Mouse (Mus musculus) lung, embryonic 14.5 days (tissue): ENCODE measurements around the gene Ascl5. TPM values are rescaled to one million over a fixed set of nuclear protein-coding genes. Genes with fewer than 3 reads are reported as not detected.

Experiments
- ATAC-seq: fragments of 200-750 bp; cut with Nextera tagmentation; 2 replicates; pipeline ENCODE4 v1.8.0; 2017; ENCODE audit warnings: mild to moderate bottlenecking, moderate TSS enrichment, moderate library complexity; ENCODE audit not compliant: insufficient read depth
- DNase-seq: peaks from one replicate; pipeline ENCODE4 v3.0.0-alpha.2; 2015
- H3K27ac ChIP-seq: fragments of 300-500 bp; sonication (generic); 2 replicates; pipeline ENCODE4 v1.5.1; 2014; ENCODE audit warnings: low read depth, mild to moderate bottlenecking, moderate library complexity
- H3K27me3 ChIP-seq: fragments of 300-500 bp; sonication (generic); 2 replicates; pipeline ENCODE4 v1.6.1; 2014; ENCODE audit warnings: low read length, control low read depth; ENCODE audit not compliant: insufficient read depth
- H3K36me3 ChIP-seq: fragments of 300-500 bp; sonication (generic); 2 replicates; pipeline ENCODE4 v1.6.1; 2014; ENCODE audit warnings: control low read depth; ENCODE audit not compliant: insufficient read depth
- H3K4me1 ChIP-seq: fragments of 300-500 bp; sonication (generic); 2 replicates; pipeline ENCODE4 v1.6.1; 2014; ENCODE audit warnings: antibody characterized with exemption, control low read depth; ENCODE audit not compliant: insufficient read depth
- H3K4me2 ChIP-seq: fragments of 300-500 bp; sonication (generic); 2 replicates; pipeline ENCODE4 v1.6.1; 2014; ENCODE audit warnings: mild to moderate bottlenecking
- H3K4me3 ChIP-seq: fragments of 300-500 bp; sonication (generic); 2 replicates; pipeline ENCODE4 v1.5.1; 2014; ENCODE audit warnings: low read depth, low read length
- H3K9ac ChIP-seq: fragments of 300-500 bp; sonication (generic); 2 replicates; pipeline ENCODE4 v1.6.1; 2014
- H3K9me3 ChIP-seq: fragments of 300-500 bp; sonication (generic); 2 replicates; pipeline ENCODE4 v1.6.1; 2016; ENCODE audit warnings: low read depth, low read length, control low read depth
- CTCF ChIP-seq: IDR thresholded peaks from 2 replicates; pipeline ENCODE4 v1.5.1; 2016; ENCODE audit warnings: antibody characterized with exemption, low read depth
- WGBS: fragments of 180-500 bp; shearing (Covaris S2); extraction: QIAGEN DNeasy Blood & Tissue Kit; methylation state at CpG from one replicate; pipeline ENCODE4 v1.1.7; 2014; 5-methylcytosine and 5-hydroxymethylcytosine counted together
- polyA plus RNA-seq: library from polyadenylated mRNA; unstranded; fragments of >200 nt; fragmentation: Nextera tagmentation; extraction: Ambion mirVana; gene quantifications from 2 replicates; pipeline ENCODE4 v1.2.1, GENCODE M21; 2014

The Ascl5 gene
- polyA plus RNA-seq, 1 experiment from 2014 or later, result not detected

DNA sequence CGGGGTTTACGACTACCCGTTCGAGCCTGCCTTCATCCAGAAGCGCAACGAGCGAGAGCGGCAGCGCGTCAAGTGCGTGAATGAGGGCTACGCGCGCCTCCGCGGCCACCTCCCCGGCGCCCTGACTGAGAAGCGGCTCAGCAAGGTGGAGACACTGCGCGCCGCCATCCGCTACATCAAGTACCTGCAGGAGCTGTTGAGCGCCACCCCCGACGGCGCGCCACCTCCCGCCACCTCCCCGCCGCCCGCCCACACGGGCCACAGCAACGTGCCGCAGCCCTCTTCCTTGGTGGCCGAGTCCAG is 360 bp downstream of the Ascl5 start:
- H3K36me3 ChIP-seq, result no peaks in the 10 kb centered on the region
- H3K9ac ChIP-seq, result no peak overlapping the region
- H3K4me3 ChIP-seq, result peak overlapping the region; percentile 28
- ATAC-seq (peak; percentile 29; the same call in 1 of the 2 replicates), DNase-seq (peak; percentile 34)
- H3K27ac ChIP-seq, result no peak overlapping the region
- peak overlapping the region; percentile 55 for H3K4me2 ChIP-seq
- TF ChIP-seq CTCF, result no peak
- no peaks in the 10 kb centered on the region for H3K4me1 ChIP-seq
- under 1% methylated on average over 36 of the region's 36 CpGs for WGBS
- no peaks in the 10 kb centered on the region for H3K9me3 ChIP-seq
- H3K27me3 ChIP-seq, result peaks cover 32% of the 10 kb centered on the region

DNA sequence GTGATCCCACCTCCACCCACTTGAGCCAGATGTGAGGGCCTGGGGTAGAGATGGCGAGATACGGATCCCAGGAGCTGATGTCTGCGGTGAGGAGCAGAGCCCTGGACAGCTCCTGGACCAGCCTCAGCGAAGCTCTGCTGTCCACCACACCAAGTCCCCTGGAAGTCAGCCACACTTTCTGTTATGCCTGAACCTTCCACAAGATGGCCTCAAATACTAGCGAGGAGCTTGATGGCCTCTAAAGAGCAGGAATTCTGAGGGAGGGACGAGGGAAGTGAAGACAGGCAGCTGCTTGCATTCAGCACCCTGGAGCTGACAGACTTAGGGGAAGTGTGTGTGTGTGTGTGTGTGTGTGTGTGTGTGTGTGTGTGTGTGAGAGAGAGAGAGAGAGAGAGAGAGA is 861 bp downstream of the Ascl5 start:
- Histone ChIP-seq H3K27ac (no peak overlapping the region), H3K4me2 (peak overlapping the region; percentile 55), H3K9ac (no peak overlapping the region), H3K4me3 (peak overlapping the region; percentile 28; the same call in 1 of the 2 replicates), H3K27me3 (peaks cover 32% of the 10 kb centered on the region), H3K9me3 (no peaks in the 10 kb centered on the region), H3K36me3 (no peaks in the 10 kb centered on the region), H3K4me1 (no peaks in the 10 kb centered on the region)
- DNase-seq (peak; percentile 97), ATAC-seq (peak; percentile 85)
- under 1% methylated on average over 6 of the region's 6 CpGs for WGBS
- peak; percentile 94 for TF ChIP-seq CTCF

GRCm38 (mm10) chr1:136052547-136052946 is 1.9 kb downstream of the Ascl5 start, which contains the start of gene Cacna1s:
Cacna1s (plus strand) TSS chr1:136052750.
- no peak for TF ChIP-seq CTCF
- H3K27me3 ChIP-seq, result peaks cover 32% of the 10 kb centered on the region
- DNase-seq, result no peak
- H3K4me1 ChIP-seq, result no peaks in the 10 kb centered on the region
- no peaks in the 10 kb centered on the region for H3K9me3 ChIP-seq
- WGBS, result 31% methylated on average over 11 of the region's 11 CpGs
- H3K4me2 ChIP-seq, result no peak within 1 kb of the TSS
- ATAC-seq, result no peak
- no peak within 1 kb of the TSS for H3K4me3 ChIP-seq
- no peak within 1 kb of the TSS for H3K27ac ChIP-seq
- no peaks in the 10 kb centered on the region for H3K36me3 ChIP-seq
- H3K9ac ChIP-seq, result no peak within 1 kb of the TSS

DNA sequence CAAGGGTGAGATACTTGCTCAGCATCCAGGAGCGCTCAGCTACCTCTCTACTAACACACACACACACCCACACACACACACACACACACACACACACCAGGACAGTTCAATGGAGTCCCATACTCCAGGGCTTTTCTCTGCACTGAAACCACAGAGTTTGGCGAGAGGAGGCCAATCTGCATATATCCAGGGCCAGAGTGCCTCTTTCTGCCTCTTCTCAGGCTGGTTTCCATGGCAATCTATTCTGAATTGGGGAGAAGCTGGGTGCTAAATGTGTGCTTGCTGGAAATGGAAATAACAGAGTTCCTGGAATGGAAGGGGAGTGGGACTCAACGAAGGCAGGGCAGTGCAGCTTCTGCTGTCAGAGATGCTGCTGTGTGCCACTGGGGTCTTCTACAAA is 5.2 kb downstream of the Ascl5 start:
- DNase-seq (no peak), ATAC-seq (no peak)
- Histone ChIP-seq H3K9ac (no peak overlapping the region), H3K27ac (no peak overlapping the region), H3K4me2 (no peak overlapping the region), H3K4me3 (no peak overlapping the region), H3K4me1 (no peaks in the 10 kb centered on the region), H3K36me3 (no peaks in the 10 kb centered on the region), H3K27me3 (peaks cover 15% of the 10 kb centered on the region), H3K9me3 (no peaks in the 10 kb centered on the region)
- no peak for TF ChIP-seq CTCF
- WGBS, result 71% methylated on average over 3 of the region's 3 CpGs

DNA sequence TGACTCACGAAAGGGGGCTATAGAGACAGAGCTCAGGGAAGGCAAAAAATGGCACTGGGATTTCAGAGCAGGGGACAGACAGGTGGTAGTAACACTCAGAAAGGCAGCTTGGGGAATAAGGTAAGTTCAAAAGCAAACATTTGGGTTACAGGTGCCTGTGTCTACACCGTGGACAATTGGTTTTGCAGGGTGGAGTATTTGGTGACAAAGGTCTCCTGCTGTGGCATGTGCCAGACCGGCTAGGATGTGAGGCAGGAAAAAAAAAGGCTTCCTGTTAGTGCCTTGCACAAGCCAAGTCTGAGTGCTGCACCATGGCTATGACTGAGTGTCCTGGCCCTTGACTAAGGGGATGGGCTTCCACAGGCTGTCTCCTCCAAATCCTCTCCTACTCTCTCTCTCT is 8.0 kb downstream of the Ascl5 start:
- H3K4me1 ChIP-seq, result no peaks in the 10 kb centered on the region
- no peak overlapping the region for H3K4me3 ChIP-seq
- ATAC-seq (no peak), DNase-seq (no peak)
- no peak overlapping the region for H3K27ac ChIP-seq
- H3K9me3 ChIP-seq, result no peaks in the 10 kb centered on the region
- H3K36me3 ChIP-seq, result no peaks in the 10 kb centered on the region
- WGBS, result 38% methylated on average over 3 of the region's 3 CpGs
- no peaks in the 10 kb centered on the region for H3K27me3 ChIP-seq
- H3K9ac ChIP-seq, result no peak overlapping the region
- no peak for TF ChIP-seq CTCF
- no peak overlapping the region for H3K4me2 ChIP-seq

DNA sequence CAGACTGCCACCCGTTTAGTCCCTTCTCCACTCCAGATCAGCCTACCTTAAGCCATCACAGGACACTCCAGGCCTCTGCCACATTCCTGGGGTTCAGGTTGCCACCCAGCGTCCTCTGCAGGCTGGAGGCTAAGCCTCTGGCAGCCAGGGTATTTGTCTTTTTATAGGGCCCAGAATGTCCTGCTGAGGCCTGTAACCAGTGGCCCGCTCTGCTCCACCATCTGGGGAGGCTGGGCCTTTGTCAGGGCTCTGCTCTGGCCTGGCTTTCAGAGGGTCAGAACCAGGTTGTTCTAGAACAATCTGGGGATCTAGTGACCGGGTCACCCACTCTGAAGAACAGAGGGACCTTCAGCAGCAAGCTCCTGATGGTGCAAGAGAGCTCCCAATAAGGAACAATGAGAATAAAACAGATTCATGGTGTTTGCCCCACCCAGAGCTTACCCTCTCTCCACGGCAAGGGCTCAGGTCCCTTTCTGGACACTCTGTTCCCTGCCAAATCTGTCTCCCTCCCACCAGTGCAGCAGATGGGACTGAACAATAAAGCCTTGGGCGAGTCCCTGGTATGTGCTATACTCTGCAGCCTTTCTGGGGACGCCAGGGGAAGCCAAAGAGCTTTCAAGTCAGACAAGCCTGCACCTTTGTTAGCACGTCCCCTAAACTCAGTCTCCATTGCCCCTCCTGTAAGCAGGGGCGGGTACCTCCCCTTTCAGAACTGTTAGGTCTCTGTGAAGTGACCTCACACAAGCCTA is 10.6 kb downstream of the Ascl5 start:
- Histone ChIP-seq H3K4me1 (no peaks in the 10 kb centered on the region), H3K4me2 (no peak overlapping the region), H3K9me3 (no peaks in the 10 kb centered on the region), H3K27me3 (no peaks in the 10 kb centered on the region), H3K9ac (no peak overlapping the region), H3K27ac (no peak overlapping the region), H3K36me3 (no peaks in the 10 kb centered on the region), H3K4me3 (no peak overlapping the region)
- 57% methylated on average over 9 of the region's 9 CpGs for WGBS
- TF ChIP-seq CTCF, result no peak
- ATAC-seq (no peak), DNase-seq (no peak)

DNA sequence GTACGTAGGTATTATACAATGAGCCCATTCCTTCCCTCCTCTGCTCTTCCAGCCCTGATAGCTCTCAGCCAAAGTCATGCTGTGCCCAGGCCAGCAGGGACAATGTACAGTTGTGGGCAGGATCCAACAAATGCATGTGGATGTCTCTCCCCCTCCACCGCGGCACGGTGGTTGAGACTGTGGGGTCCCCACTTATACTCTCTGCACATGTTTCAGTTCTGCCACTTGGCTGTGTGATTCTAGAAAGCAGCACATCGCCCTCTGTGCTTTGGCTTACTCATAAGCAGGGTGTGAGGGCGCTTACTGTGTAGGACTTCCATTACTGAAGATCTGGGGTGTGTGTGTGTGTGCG is 11.2 kb downstream of the Ascl5 start:
- 82% methylated on average over 7 of the region's 7 CpGs for WGBS
- DNase-seq (no peak), ATAC-seq (no peak)

More for the DNA sequence above, 11.2 kb downstream of the Ascl5 start:
- Histone ChIP-seq H3K27ac (no peak overlapping the region), H3K4me1 (no peaks in the 10 kb centered on the region), H3K4me3 (no peak overlapping the region), H3K9ac (no peak overlapping the region), H3K9me3 (no peaks in the 10 kb centered on the region), H3K36me3 (no peaks in the 10 kb centered on the region), H3K4me2 (no peak overlapping the region), H3K27me3 (no peaks in the 10 kb centered on the region)
- TF ChIP-seq CTCF, result no peak
